Mouse (Mus musculus) liver, postnatal 0 days (tissue): ENCODE data around the gene Sipa1l2.

Experiments
- CTCF ChIP-seq: sonication (generic); IDR thresholded peaks from 2 replicates; pipeline ENCODE4 v1.5.1; 2016; ENCODE audit warnings: antibody characterized with exemption, low read depth
- EP300 ChIP-seq: IDR thresholded peaks from 2 replicates; pipeline ENCODE4 v1.6.1; 2016; ENCODE audit warnings: antibody characterized with exemption, low read depth, mild to moderate bottlenecking

GRCm38 (mm10) chr8:125504605-125505257 is 64.9 kb downstream of the Sipa1l2 start:
- TF ChIP-seq EP300 (no peak), CTCF (no peak)
